1 mouse cellular context compared by ENCODE assay signal in genomic region chr7:19664455-19664954, GRCm38 (mm10).
TF ChIP-seq lines count a peak whose summit lies in the region.

No protein-coding gene starts in this region.

TF ChIP-seq in MEL, 35 proteins besides CTCF, POLR2A, EP300 and RAD21 (continued from another document):
- TF ChIP-seq USF1 (IDR thresholded peaks at IDR 0.05; ENCODE audit: low read depth, low read length) (no peak), MXI1 (IDR thresholded peaks at IDR 0.05; ENCODE audit: low read depth, low read length) (no peak), MAX (IDR thresholded peaks at IDR 0.05; ENCODE audit: low read length) (no peak), ZKSCAN1 (IDR thresholded peaks at IDR 0.05; ENCODE audit: low read depth, low read length) (no peak), ZC3H11A (IDR thresholded peaks at IDR 0.05; ENCODE audit: low read depth, low read length) (no peak), MYB (IDR thresholded peaks at IDR 0.05; ENCODE audit: low read depth, low read length) (no peak)
